Mouse (Mus musculus): ENCODE results near the gene Bcl11a. TPM values are rescaled to one million over a fixed set of nuclear protein-coding genes. Genes with fewer than 3 reads are reported as not detected.

Bcl11a gene
- polyA plus RNA-seq, 1 experiment = 7.6 TPM

DNA sequence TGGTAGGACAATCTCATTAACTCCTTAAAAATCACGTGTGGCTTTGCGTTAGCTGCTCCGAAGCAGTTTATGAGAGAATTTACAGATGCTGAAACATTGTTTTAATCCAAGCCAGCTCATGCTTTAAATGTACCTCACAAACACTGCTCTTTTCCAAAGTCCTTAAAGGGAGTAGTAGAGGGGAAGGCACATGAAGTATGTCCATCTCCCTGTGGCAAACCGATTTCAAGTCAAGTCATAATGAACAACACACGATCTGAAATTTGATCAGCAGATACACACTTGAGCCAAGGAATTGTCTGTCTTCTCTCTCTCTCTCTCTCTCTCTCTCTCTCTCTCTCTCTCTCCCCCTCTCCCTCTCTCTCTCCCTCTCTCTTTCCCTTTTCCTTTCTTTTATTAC lies 20.2 kb downstream of the Bcl11a start:
- no peak overlapping the region for H3K27ac ChIP-seq (ENCODE audit: insufficient read depth, low read length)
- H3K4me3 ChIP-seq (ENCODE audit: insufficient read depth, low read length) = no peak overlapping the region
- peaks cover 5% of the 10 kb centered on the region for H3K4me1 ChIP-seq (ENCODE audit: control insufficient read depth, insufficient read depth, low read length)
- TF ChIP-seq POLR2A (IDR thresholded peaks at IDR 0.05; ENCODE audit: low read depth, low read length) (no peak), CTCF (IDR thresholded peaks at IDR 0.05; ENCODE audit: borderline replicate concordance, insufficient read depth, low read length) (no peak)

GRCm38 (mm10) chr11:24098662-24099061 lies 20.8 kb downstream of the Bcl11a start:
- Histone ChIP-seq H3K27ac (ENCODE audit: insufficient read depth, low read length) (no peak overlapping the region), H3K4me3 (ENCODE audit: insufficient read depth, low read length) (no peak overlapping the region), H3K4me1 (ENCODE audit: control insufficient read depth, insufficient read depth, low read length) (peaks cover 5% of the 10 kb centered on the region)
- TF ChIP-seq CTCF (IDR thresholded peaks at IDR 0.05; ENCODE audit: borderline replicate concordance, insufficient read depth, low read length) (no peak), POLR2A (IDR thresholded peaks at IDR 0.05; ENCODE audit: low read depth, low read length) (no peak)

DNA sequence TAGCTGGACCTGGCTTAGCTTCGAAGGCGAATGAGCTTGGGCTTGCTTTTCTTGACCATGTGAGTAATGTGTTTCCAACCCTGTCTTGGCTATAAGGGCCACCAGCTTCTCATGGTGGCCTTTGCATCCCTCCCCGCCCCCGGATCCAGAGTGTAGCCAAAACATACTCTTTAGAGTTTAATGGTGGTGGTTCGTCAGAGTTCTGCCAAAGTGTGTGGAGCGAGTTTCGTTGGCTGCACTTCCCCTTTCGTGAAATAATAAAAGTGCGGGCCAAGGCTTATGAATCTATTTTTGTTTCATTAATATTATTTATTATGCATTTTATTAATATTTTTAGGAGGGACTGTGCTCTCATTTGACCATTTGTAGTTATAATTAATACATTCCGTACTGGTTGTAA lies 21.4 kb downstream of the Bcl11a start:
- Histone ChIP-seq H3K4me1 (ENCODE audit: control insufficient read depth, insufficient read depth, low read length) (peaks cover 5% of the 10 kb centered on the region), H3K27ac (ENCODE audit: insufficient read depth, low read length) (no peak overlapping the region), H3K4me3 (ENCODE audit: insufficient read depth, low read length) (no peak overlapping the region)
- TF ChIP-seq POLR2A (IDR thresholded peaks at IDR 0.05; ENCODE audit: low read depth, low read length) (no peak), CTCF (IDR thresholded peaks at IDR 0.05; ENCODE audit: borderline replicate concordance, insufficient read depth, low read length) (no peak)

DNA sequence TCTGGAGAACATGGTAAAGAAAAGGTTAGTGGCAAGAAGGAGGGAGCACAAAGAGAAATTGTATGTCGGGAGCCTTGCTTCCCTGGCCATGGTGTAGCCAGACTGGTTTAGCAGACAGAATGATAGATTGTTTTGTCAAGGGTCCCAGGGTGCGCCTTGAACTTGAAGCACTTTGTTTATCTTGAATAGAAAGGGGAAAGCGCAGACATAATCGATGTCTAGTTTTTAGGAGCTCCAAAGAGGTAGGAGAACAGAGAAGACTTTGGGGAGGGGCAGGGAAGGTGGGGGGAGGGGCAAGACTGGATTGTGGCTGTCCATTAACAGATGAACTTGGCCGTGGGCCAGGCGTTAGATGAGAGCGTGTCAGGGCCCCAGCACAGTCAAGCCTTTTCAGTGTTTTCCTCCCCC lies 22.0 kb downstream of the Bcl11a start:
- H3K4me3 ChIP-seq (ENCODE audit: insufficient read depth, low read length) = no peak overlapping the region
- TF ChIP-seq POLR2A (IDR thresholded peaks at IDR 0.05; ENCODE audit: low read depth, low read length) = no peak
- no peak for TF ChIP-seq CTCF (IDR thresholded peaks at IDR 0.05; ENCODE audit: borderline replicate concordance, insufficient read depth, low read length)
- peaks cover 5% of the 10 kb centered on the region for H3K4me1 ChIP-seq (ENCODE audit: control insufficient read depth, insufficient read depth, low read length)
- H3K27ac ChIP-seq (ENCODE audit: insufficient read depth, low read length) = no peak overlapping the region

DNA sequence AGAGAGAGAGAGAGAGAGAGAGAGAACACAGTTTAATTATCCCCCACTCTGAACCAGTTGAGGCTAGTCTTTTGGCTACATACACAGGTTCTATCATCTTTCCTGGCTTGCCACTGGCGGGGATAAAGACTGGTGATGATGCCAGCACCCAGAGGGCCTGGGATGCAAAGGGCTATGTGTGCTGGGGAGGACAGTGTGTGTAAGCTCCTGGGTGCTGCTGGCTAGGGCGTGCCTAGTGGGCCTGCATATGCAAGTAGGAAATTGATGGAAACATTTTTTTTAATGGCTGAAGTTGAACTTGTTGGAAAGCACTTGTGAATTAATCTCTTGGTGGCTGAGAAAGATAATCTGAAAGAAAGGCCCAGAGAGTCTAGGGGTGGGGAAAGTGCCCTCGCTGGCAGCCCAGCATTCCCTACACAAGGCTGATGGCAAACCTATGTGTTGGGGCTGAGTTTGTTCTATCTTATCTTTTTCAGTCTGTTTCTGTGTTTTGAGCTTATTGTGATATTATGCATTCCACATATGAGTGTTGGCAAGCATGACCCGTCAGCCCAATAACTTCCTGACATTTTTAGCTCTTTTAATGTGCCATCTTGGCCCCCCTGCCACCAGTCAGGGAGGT lies 22.7 kb downstream of the Bcl11a start:
- TF ChIP-seq CTCF (IDR thresholded peaks at IDR 0.05; ENCODE audit: borderline replicate concordance, insufficient read depth, low read length) (no peak), POLR2A (IDR thresholded peaks at IDR 0.05; ENCODE audit: low read depth, low read length) (no peak)
- Histone ChIP-seq H3K4me3 (ENCODE audit: insufficient read depth, low read length) (no peak overlapping the region), H3K27ac (ENCODE audit: insufficient read depth, low read length) (no peak overlapping the region), H3K4me1 (ENCODE audit: control insufficient read depth, insufficient read depth, low read length) (peaks cover 5% of the 10 kb centered on the region)

DNA sequence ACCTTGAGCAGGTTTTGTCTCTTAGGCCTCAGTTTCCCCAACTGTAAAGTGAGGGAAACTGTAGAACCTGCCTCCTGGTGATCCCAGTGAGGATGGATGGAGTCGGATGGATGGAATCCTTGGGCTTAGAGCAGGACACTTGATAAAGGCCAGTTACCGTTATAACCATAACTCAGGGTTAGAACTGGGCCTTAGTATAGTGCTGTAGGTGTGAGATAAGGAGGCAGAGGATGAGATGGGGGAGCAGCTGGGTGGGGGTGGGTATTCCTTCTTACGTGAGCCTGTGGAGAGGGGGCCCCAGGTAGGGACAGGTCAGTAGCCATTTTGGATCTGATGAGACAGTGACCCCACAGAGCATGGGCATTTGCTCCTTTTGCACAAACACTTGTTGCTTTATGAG lies 23.8 kb downstream of the Bcl11a start:
- Histone ChIP-seq H3K27ac (ENCODE audit: insufficient read depth, low read length) (no peak overlapping the region), H3K4me1 (ENCODE audit: control insufficient read depth, insufficient read depth, low read length) (peaks cover 5% of the 10 kb centered on the region), H3K4me3 (ENCODE audit: insufficient read depth, low read length) (no peak overlapping the region)
- no peak for TF ChIP-seq CTCF (IDR thresholded peaks at IDR 0.05; ENCODE audit: borderline replicate concordance, insufficient read depth, low read length)
- no peak for TF ChIP-seq POLR2A (IDR thresholded peaks at IDR 0.05; ENCODE audit: low read depth, low read length)

DNA sequence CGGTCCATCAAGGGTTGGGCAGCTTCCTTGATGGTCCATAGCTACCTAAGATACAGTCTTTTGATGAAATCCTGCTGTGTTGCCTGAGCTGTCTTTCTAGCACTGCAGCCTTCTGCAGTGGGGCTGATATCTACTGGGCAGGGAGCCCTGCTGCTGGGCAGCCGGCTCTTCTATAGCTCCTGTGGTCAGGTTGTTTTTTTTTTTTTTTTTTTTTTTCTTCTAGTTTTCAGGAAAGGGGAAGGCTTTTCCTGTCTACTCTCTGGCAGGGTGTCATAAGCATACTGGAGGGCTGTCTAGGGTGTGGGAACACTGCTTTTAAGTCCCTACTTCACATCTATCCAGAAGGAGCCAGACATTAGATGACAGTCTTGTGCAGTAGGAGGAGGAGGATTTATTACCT lies 24.5 kb downstream of the Bcl11a start:
- peaks cover 3% of the 10 kb centered on the region for H3K4me1 ChIP-seq (ENCODE audit: control insufficient read depth, insufficient read depth, low read length)
- H3K4me3 ChIP-seq (ENCODE audit: insufficient read depth, low read length) = no peak overlapping the region
- H3K27ac ChIP-seq (ENCODE audit: insufficient read depth, low read length) = no peak overlapping the region

GRCm38 (mm10) chr11:24103128-24103742 lies 25.4 kb downstream of the Bcl11a start:
- no peak for TF ChIP-seq POLR2A (IDR thresholded peaks at IDR 0.05; ENCODE audit: low read depth, low read length)
- no peak for TF ChIP-seq CTCF (IDR thresholded peaks at IDR 0.05; ENCODE audit: borderline replicate concordance, insufficient read depth, low read length)
- H3K4me1 ChIP-seq (ENCODE audit: control insufficient read depth, insufficient read depth, low read length) = no peaks in the 10 kb centered on the region; the same call in 1 of the 2 replicates
- no peak overlapping the region for H3K27ac ChIP-seq (ENCODE audit: insufficient read depth, low read length)
- H3K4me3 ChIP-seq (ENCODE audit: insufficient read depth, low read length) = no peak overlapping the region

More for the DNA sequence above, 24.5 kb downstream of the Bcl11a start:
- no peak for TF ChIP-seq POLR2A (IDR thresholded peaks at IDR 0.05; ENCODE audit: low read depth, low read length)
- TF ChIP-seq CTCF (IDR thresholded peaks at IDR 0.05; ENCODE audit: borderline replicate concordance, insufficient read depth, low read length) = no peak

DNA sequence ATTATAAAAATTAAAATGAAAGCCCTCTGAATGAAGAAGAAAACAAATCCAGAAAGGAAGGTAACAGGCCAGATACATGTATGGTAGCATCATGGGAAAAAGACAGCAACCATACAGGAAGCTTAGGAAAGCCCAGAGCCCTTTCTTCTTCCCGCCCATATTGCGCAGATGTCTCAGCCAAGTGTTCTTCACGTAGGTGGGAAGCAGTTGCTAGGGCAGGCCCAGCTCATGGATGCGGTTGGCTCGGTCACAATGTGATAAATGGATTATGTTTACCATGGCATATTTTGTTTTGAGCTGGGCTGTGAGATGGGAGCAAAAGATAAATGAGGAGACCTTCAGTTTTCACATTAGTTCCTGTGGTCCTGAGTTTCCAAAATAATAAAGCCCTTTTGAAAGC lies 29.6 kb downstream of the Bcl11a start:
- Histone ChIP-seq H3K4me1 (ENCODE audit: control insufficient read depth, insufficient read depth, low read length) (no peaks in the 10 kb centered on the region; the same call in 1 of the 2 replicates), H3K4me3 (ENCODE audit: insufficient read depth, low read length) (no peak overlapping the region), H3K27ac (ENCODE audit: insufficient read depth, low read length) (no peak overlapping the region)
- no peak for TF ChIP-seq POLR2A (IDR thresholded peaks at IDR 0.05; ENCODE audit: low read depth, low read length)
- TF ChIP-seq CTCF (IDR thresholded peaks at IDR 0.05; ENCODE audit: borderline replicate concordance, insufficient read depth, low read length) = no peak

- no peak for TF ChIP-seq POLR2A (IDR thresholded peaks at IDR 0.05; ENCODE audit: low read depth, low read length)
- no peak for TF ChIP-seq CTCF (IDR thresholded peaks at IDR 0.05; ENCODE audit: borderline replicate concordance, insufficient read depth, low read length)
- no peak overlapping the region for H3K27ac ChIP-seq (ENCODE audit: insufficient read depth, low read length)
- no peaks in the 10 kb centered on the region; the same call in 1 of the 2 replicates for H3K4me1 ChIP-seq (ENCODE audit: control insufficient read depth, insufficient read depth, low read length)
- no peak overlapping the region for H3K4me3 ChIP-seq (ENCODE audit: insufficient read depth, low read length)
These were observed 31.1 kb downstream of the Bcl11a start for GRCm38 (mm10) chr11:24108974-24109373.
